Mouse (Mus musculus) kidney, adult 2 months (tissue): ENCODE data around the gene Rgma. TPM values are rescaled to one million over a fixed set of nuclear protein-coding genes. Genes with fewer than 3 reads are reported as not detected.

Experiments used
- DNase-seq: peaks from one replicate; pipeline ENCODE4 v3.0.0; 2021
- H3K27ac ChIP-seq: fragments of 200-500 bp; 2 replicates; pipeline ENCODE4 v1.5.1; 2012; ENCODE audit warnings: low read depth, low read length, control low read depth, inconsistent platforms; ENCODE audit not compliant: insufficient read depth
- H3K27me3 ChIP-seq: fragments of 200-500 bp; replicated peaks from 2 replicates; pipeline ENCODE4 v1.6.1; 2012; ENCODE audit warnings: mild to moderate bottlenecking, moderate library complexity, low read length, inconsistent platforms; ENCODE audit not compliant: control insufficient read depth, insufficient read depth
- H3K36me3 ChIP-seq: fragments of 200-500 bp; 2 replicates; pipeline ENCODE4 v1.6.1; 2012; ENCODE audit warnings: mild to moderate bottlenecking, moderate library complexity, low read length, inconsistent platforms; ENCODE audit not compliant: control insufficient read depth, insufficient read depth
- H3K4me1 ChIP-seq: fragments of 200-500 bp; 2 replicates; pipeline ENCODE4 v1.6.1; 2011; ENCODE audit warnings: low read length; ENCODE audit not compliant: control insufficient read depth, insufficient read depth
- H3K4me3 ChIP-seq: fragments of 200-500 bp; 2 replicates; pipeline ENCODE4 v1.5.1; 2011; ENCODE audit warnings: mild to moderate bottlenecking, low read depth, low read length, control low read depth; ENCODE audit not compliant: insufficient read depth
- CTCF ChIP-seq: fragments of 200-500 bp; conservative IDR thresholded peaks from 2 replicates; pipeline ENCODE4 v1.5.1; 2011; ENCODE audit warnings: low read depth, mild to moderate bottlenecking, control low read depth, low read length, moderate library complexity, mixed read lengths; ENCODE audit not compliant: insufficient read depth, insufficient read length
- POLR2A ChIP-seq: fragments of 200-500 bp; IDR thresholded peaks from one replicate; pipeline ENCODE4 v1.6.1; 2011; ENCODE audit warnings: low read depth, low read length, control low read depth
- WGBS: fragments of 180-500 bp; shearing (Covaris S2); methylation state at CpG from one replicate; pipeline ENCODE4 v1.1.7; 2018; 5-methylcytosine and 5-hydroxymethylcytosine counted together
- polyA plus RNA-seq: library from polyadenylated mRNA; depleted of rRNA; stranded (reverse); fragments of >200 nt; gene quantifications from 2 replicates; pipeline ENCODE4 v1.2.3, GENCODE M21; 2012

Gene Rgma
- polyA plus RNA-seq, 1 experiment: 7.2 TPM

DNA sequence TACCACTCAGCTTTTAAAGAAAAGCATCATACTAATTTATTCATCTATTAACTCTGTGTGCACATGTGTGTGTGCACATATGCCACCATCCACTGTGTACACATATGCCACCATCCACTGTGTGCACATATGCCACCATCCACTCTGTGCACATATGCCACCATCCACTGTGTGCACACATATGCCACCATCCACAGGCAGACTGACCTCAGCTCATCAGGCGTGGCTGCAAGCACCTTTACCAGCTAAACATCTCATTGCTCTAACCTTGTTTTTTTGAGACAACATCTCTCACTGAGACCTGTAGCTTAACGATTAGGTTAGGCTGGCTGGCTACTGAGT is 59.0 kb downstream of the Rgma start:
- TF ChIP-seq CTCF (no peak), POLR2A (no peak)
- no peaks in the 10 kb centered on the region for H3K4me1 ChIP-seq
- H3K4me3 ChIP-seq: no peak overlapping the region
- no peak for DNase-seq
- 80% methylated on average over 2 of the region's 2 CpGs for WGBS
- no peak overlapping the region for H3K27ac ChIP-seq
- no peaks in the 10 kb centered on the region for H3K27me3 ChIP-seq
- peaks cover 9% of the 10 kb centered on the region for H3K36me3 ChIP-seq

DNA sequence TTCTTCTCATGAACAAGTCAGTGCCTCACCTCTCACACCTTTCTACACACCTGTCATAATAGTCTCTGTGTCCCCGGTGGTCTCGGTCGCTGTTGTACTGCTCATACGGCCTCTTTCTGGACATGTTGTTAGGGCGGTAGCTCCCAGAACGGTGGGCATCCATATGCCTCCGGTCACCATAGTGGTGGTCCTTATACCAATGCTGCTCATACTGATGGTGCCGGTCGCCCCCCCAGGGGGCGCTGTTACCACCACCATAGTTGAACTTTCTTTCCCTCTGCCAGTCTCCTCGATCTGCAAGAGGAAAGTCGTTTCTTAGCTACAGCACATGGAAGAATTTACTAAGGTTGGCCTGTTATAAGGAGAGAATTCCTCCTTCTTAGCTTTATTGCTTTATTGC is 60.4 kb downstream of the Rgma start:
- H3K4me1 ChIP-seq: no peaks in the 10 kb centered on the region
- H3K4me3 ChIP-seq: no peak overlapping the region
- H3K27me3 ChIP-seq: no peaks in the 10 kb centered on the region
- DNase-seq: peak; percentile 22
- TF ChIP-seq CTCF (peak; percentile 39), POLR2A (no peak)
- no peak overlapping the region for H3K27ac ChIP-seq
- 69% methylated on average over 12 of the region's 12 CpGs for WGBS
- H3K36me3 ChIP-seq: peaks cover 13% of the 10 kb centered on the region

DNA sequence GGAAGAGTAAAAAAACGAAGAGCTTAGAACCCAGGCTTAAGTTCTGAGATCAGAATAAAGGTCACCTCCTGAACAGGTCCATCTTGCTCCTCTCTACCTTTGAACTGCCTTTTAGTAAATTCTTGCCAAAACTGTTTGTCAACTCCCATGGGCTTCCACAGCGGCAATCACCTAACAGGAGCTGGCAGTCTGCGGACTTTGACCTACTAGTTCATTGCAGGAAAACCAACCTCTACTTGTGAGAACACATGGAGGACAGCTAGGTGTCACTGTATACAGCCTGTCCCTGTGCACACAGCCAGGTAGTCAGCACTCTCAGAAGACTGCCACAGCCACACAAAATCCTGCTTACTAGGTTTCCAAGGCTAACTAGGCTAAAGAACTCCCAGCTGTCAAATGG is 66.5 kb downstream of the Rgma start:
- TF ChIP-seq CTCF (peak; percentile 31; the same call in 1 of the 2 replicates), POLR2A (no peak)
- 56% methylated on average over 3 of the region's 3 CpGs for WGBS

DNA sequence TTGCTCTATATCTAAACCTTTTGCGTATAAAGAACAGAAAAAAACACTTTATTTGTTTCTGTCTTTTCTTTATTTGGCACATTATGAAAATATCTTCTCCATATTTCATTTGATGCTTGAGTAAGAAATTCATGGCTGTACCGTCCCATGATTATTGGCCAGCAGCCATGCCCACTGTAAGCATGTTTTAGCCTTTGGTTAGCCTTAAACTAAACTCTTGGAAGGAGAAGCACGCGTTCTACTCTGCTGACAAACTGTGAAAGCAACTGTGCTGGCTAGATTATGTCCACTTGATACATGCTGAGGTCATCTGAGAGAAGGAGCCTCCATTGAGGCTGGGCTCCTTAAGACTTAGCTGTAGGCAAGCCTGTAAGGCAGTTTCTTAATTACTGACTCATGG is 66.9 kb downstream of the Rgma start:
- H3K4me1 ChIP-seq: 0 out of 2 replicates have a peak, but pooled peaks cover 2% of the 10 kb centered on the region
- peak overlapping the region; percentile 37 for H3K27ac ChIP-seq
- WGBS: 70% methylated on average over 4 of the region's 4 CpGs
- peaks cover 34% of the 10 kb centered on the region for H3K36me3 ChIP-seq
- no peak for TF ChIP-seq POLR2A
- no peak for TF ChIP-seq CTCF
- no peak overlapping the region for H3K4me3 ChIP-seq
- DNase-seq: peak; percentile 84
- H3K27me3 ChIP-seq: no peaks in the 10 kb centered on the region

More for the DNA sequence above, 66.5 kb downstream of the Rgma start:
- no peak overlapping the region for H3K4me3 ChIP-seq
- 0 out of 2 replicates have a peak, but pooled peaks cover 2% of the 10 kb centered on the region for H3K4me1 ChIP-seq
- H3K27ac ChIP-seq: peak overlapping the region; percentile 37; the same call in 1 of the 2 replicates
- no peaks in the 10 kb centered on the region for H3K27me3 ChIP-seq
- DNase-seq: peak; percentile 91
- peaks cover 32% of the 10 kb centered on the region for H3K36me3 ChIP-seq

DNA sequence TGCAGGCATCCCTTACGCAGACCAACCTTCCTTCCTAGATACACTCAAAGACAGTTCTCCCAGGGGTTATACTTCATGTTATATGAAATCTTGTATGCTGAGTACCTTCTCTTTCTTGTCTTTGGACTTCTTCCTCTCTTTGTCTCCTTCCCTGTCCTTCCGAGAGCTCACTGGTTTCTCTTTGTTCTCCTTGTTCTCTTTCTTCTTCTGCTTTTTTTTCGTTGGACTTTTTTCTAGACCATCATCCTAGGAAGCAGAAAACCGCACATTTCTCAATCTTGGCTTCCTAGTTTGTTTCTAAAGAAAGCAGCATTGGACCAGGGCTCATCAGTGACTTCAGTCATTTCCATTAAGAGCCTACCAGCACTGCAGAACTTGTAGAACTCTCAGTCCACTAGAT is 76.3 kb downstream of the Rgma start:
- DNase-seq: no peak
- TF ChIP-seq POLR2A: no peak
- TF ChIP-seq CTCF: no peak
- Histone ChIP-seq H3K4me1 (no peaks in the 10 kb centered on the region), H3K27ac (no peak overlapping the region), H3K4me3 (no peak overlapping the region), H3K36me3 (peaks cover 47% of the 10 kb centered on the region), H3K27me3 (no peaks in the 10 kb centered on the region)
- 93% methylated on average over 4 of the region's 4 CpGs for WGBS

DNA sequence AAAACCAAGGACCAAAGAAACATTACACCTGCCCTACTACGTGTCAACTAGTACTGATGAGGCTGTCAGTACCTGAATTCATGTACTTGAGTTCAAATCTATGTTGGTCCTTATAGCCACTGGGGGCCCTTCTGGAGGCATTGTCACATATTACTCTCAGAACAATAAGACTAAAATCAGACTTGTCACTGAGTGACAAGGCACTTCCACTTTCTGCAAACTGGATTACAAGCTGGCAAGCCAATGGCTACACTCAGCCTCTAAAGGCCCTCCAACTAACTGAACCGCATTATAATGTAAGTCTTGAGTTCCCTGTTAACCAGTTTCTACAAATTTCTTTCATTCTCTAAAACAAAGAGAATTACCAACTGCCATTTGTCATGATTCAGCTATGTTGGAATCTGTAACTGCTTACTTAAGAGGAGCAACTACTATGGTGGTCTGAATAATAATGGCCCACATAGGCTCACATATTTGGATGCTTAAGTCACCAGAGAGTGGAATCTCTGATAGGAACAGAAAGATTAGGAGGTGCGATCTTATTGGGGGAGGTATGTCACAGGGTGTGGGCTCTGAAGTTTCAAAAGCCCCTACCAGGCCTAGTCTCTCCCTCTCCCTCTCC is 77.0 kb downstream of the Rgma start:
- peaks cover 45% of the 10 kb centered on the region for H3K36me3 ChIP-seq
- no peak for DNase-seq

DNA sequence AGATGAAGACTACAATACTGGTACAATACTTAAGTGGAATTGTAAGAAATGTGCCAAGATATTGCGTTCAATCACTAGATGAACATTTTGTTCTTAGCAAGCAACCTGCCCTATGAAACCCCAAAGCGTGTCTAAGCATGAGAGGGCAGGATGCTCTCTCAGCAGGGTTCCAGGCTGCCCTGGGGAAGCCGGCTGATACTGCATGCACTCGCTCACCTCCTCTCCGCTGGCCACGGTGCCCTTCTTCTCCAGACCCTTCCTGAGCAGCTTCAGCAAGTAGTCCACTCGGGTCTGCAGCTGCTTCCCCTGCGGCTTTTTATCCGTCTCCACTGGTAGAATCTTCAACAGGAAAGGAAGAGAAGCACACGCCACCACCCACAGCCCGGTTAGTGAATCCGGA is 78.8 kb downstream of the Rgma start:
- Histone ChIP-seq H3K4me1 (no peaks in the 10 kb centered on the region), H3K4me3 (no peak overlapping the region), H3K27ac (no peak overlapping the region), H3K36me3 (peaks cover 44% of the 10 kb centered on the region), H3K27me3 (no peaks in the 10 kb centered on the region)
- TF ChIP-seq POLR2A (no peak), CTCF (no peak)
- DNase-seq: no peak
- 93% methylated on average over 12 of the region's 12 CpGs for WGBS

More for the DNA sequence above, 77.0 kb downstream of the Rgma start:
- TF ChIP-seq CTCF (no peak), POLR2A (no peak)
- Histone ChIP-seq H3K4me1 (no peaks in the 10 kb centered on the region), H3K4me3 (no peak overlapping the region), H3K27me3 (no peaks in the 10 kb centered on the region), H3K27ac (no peak overlapping the region)
- 94% methylated on average over 3 of the region's 3 CpGs for WGBS

DNA sequence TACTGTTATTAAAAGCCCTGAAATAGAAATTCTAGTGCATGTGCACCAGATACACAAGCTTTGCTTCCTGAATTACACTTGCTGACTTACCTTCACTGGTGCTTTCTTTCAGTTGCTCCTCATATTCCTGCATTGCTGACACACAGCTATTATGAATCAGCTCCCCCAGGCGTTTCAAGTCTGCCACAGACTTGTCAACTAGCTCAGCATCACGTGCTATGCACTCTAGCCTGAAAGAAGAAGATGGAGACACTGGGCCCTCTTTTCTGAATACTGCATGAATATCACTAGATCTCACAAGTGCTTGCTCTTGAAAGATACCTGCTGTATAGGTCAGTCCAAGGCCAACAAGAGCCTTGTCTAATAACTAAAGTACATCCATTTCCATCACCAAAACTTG is 88.2 kb downstream of the Rgma start:
- no peaks in the 10 kb centered on the region for H3K27me3 ChIP-seq
- H3K27ac ChIP-seq: no peak overlapping the region
- H3K4me1 ChIP-seq: no peaks in the 10 kb centered on the region
- 84% methylated on average over 2 of the region's 2 CpGs for WGBS
- peaks cover 31% of the 10 kb centered on the region for H3K36me3 ChIP-seq
- no peak overlapping the region for H3K4me3 ChIP-seq
- DNase-seq: no peak
- TF ChIP-seq POLR2A: no peak
- TF ChIP-seq CTCF: no peak
